Mouse (Mus musculus): Measurements from ENCODE around the gene Uqcrc1. TPM values are rescaled to one million over a fixed set of nuclear protein-coding genes. Genes with fewer than 3 reads are reported as not detected.

The Uqcrc1 gene
- total and polyA plus RNA-seq, 3 experiments, result 427 to 494 TPM; not detected in 1

- TF ChIP-seq JUND (IDR thresholded peaks at IDR 0.05; ENCODE audit: low read depth, low read length) (no peak), ZMIZ1 (IDR thresholded peaks at IDR 0.05; ENCODE audit: low read depth, low read length) (peak; percentile 66; the same call in 1 of the 2 replicates), UBTF (IDR thresholded peaks at IDR 0.05; ENCODE audit: borderline replicate concordance, insufficient read depth, low read depth, low read length) (no peak), TBP (IDR thresholded peaks at IDR 0.05; ENCODE audit: low read depth, low read length) (peak; percentile 87), ETS1 (IDR thresholded peaks at IDR 0.05; ENCODE audit: low read depth, low read length) (no peak)
Measured at GRCm38 (mm10) chr9:108936418-108937364, at the start of gene Uqcrc1 (continued).

GRCm38 (mm10) chr9:108912308-108912707, 24.1 kb upstream of the Uqcrc1 start:
- TF ChIP-seq GABPA (IDR thresholded peaks at IDR 0.05; ENCODE audit: low read depth, low read length) (no peak), JUND (IDR thresholded peaks at IDR 0.05; ENCODE audit: low read depth, low read length) (no peak), ZC3H11A (IDR thresholded peaks at IDR 0.05; ENCODE audit: low read depth, low read length) (no peak), KAT2A (conservative IDR thresholded peaks at IDR 0.05; ENCODE audit: low read depth, low read length) (no peak), MEF2A (IDR thresholded peaks at IDR 0.05; ENCODE audit: extremely low read depth, insufficient replicate concordance, low read depth, low read length, poor library complexity, severe bottlenecking) (no peak), POLR2AphosphoS2 (IDR thresholded peaks at IDR 0.05; ENCODE audit: low read length) (no peak)
- no peaks in the 10 kb centered on the region for H3K79me2 ChIP-seq (ENCODE audit: control insufficient read depth, insufficient read depth, low read length, poor library complexity)

GRCm38 (mm10) chr9:108913161-108913560, 23.3 kb upstream of the Uqcrc1 start:
- no peaks in the 10 kb centered on the region for H3K79me2 ChIP-seq (ENCODE audit: control insufficient read depth, insufficient read depth, low read length, poor library complexity)
- no peak overlapping the region for H3K27ac ChIP-seq (ENCODE audit: control insufficient read depth, low read depth, low read length)
- no peaks in the 10 kb centered on the region for H3K4me1 ChIP-seq (ENCODE audit: control insufficient read depth in 1 of 2, insufficient read depth in 2 of 2, low read length in 2 of 2)
- no peak for DNase-seq (ENCODE audit: low read depth, low spot score)
- no peak overlapping the region for H3K9ac ChIP-seq (ENCODE audit: control insufficient read depth, low read depth, low read length, poor library complexity, severe bottlenecking)
- TF ChIP-seq MYC (IDR thresholded peaks at IDR 0.05; ENCODE audit: low read depth, low read length) (no peak), UBTF (IDR thresholded peaks at IDR 0.05; ENCODE audit: borderline replicate concordance, insufficient read depth, low read depth, low read length) (no peak), ETS1 (IDR thresholded peaks at IDR 0.05; ENCODE audit: low read depth, low read length) (no peak), ELF1 (IDR thresholded peaks at IDR 0.05; ENCODE audit: low read depth, low read length) (no peak), USF2 (IDR thresholded peaks at IDR 0.05; ENCODE audit: borderline replicate concordance in 1 of 2, insufficient read depth in 1 of 2, low read depth in 1 of 2, low read length in 2 of 2) (no peak), POLR2AphosphoS2 (IDR thresholded peaks at IDR 0.05; ENCODE audit: low read length) (no peak), MAZ (IDR thresholded peaks at IDR 0.05; ENCODE audit: low read depth, low read length) (no peak), GATA1 (IDR thresholded peaks at IDR 0.05; ENCODE audit: low read depth, low read length) (no peak), EP300 (IDR thresholded peaks at IDR 0.05; ENCODE audit: low read depth in 1 of 2, low read length in 2 of 2) (no peak), E2F4 (IDR thresholded peaks at IDR 0.05; ENCODE audit: borderline replicate concordance, low read depth, low read length) (no peak), CHD2 (IDR thresholded peaks at IDR 0.05; ENCODE audit: low read length) (no peak)
- H3K4me3 ChIP-seq (ENCODE audit: control insufficient read depth in 1 of 2, insufficient read depth in 1 of 2, low read depth in 2 of 2, low read length in 2 of 2), result no peak overlapping the region
- no peaks in the 10 kb centered on the region for H3K36me3 ChIP-seq (ENCODE audit: control insufficient read depth in 1 of 2, insufficient read depth in 2 of 2, low read length in 2 of 2)
- peaks cover 0 to 2% of the 10 kb centered on the region in 2 experiments; a peak in 2 of 4 replicates for H3K27me3 ChIP-seq (ENCODE audit: control insufficient read depth in 1 of 2, insufficient read depth in 2 of 2, low read length in 2 of 2)
- H3K9me3 ChIP-seq (replicated peaks; ENCODE audit: insufficient read depth, low read length), result no peaks in the 10 kb centered on the region

More at GRCm38 (mm10) chr9:108912308-108912707, 24.1 kb upstream of the Uqcrc1 start:
- Histone ChIP-seq H3K27ac (ENCODE audit: control insufficient read depth, low read depth, low read length) (no peak overlapping the region), H3K9me3 (replicated peaks; ENCODE audit: insufficient read depth, low read length) (no peaks in the 10 kb centered on the region), H3K4me3 (ENCODE audit: control insufficient read depth in 1 of 2, insufficient read depth in 1 of 2, low read depth in 2 of 2, low read length in 2 of 2) (no peak overlapping the region), H3K9ac (ENCODE audit: control insufficient read depth, low read depth, low read length, poor library complexity, severe bottlenecking) (no peak overlapping the region), H3K27me3 (ENCODE audit: control insufficient read depth in 1 of 2, insufficient read depth in 2 of 2, low read length in 2 of 2) (no peaks in the 10 kb centered on the region; a peak in 1 of 4 replicates), H3K4me1 (ENCODE audit: control insufficient read depth in 1 of 2, insufficient read depth in 2 of 2, low read length in 2 of 2) (no peaks in the 10 kb centered on the region), H3K36me3 (ENCODE audit: control insufficient read depth in 1 of 2, insufficient read depth in 2 of 2, low read length in 2 of 2) (no peaks in the 10 kb centered on the region)
- DNase-seq (ENCODE audit: low read depth, low spot score), result no peak
